Mouse (Mus musculus) heart, embryonic 15.5 days (tissue): ENCODE measurements around the gene Ndufb11. TPM values are rescaled to one million over a fixed set of nuclear protein-coding genes. Genes with fewer than 3 reads are reported as not detected.

Source experiments
- ATAC-seq: fragments of 200-750 bp; cut with Nextera tagmentation; replicated peaks from 2 replicates; pipeline ENCODE4 v1.8.0; 2017; ENCODE audit warnings: low read depth, moderate TSS enrichment; ENCODE audit not compliant: insufficient number of reproducible peaks, insufficient read depth, low FRiP score
- H3K27ac ChIP-seq: fragments of 300-500 bp; sonication (generic); 2 replicates; pipeline ENCODE4 v1.5.1; 2015; ENCODE audit warnings: mild to moderate bottlenecking, inconsistent platforms
- H3K27me3 ChIP-seq: fragments of 300-500 bp; sonication (generic); 2 replicates; pipeline ENCODE4 v1.6.1; 2015; ENCODE audit warnings: inconsistent platforms
- H3K36me3 ChIP-seq: fragments of 300-500 bp; sonication (generic); 2 replicates; pipeline ENCODE4 v1.6.1; 2015; ENCODE audit warnings: mild to moderate bottlenecking, inconsistent platforms
- H3K4me1 ChIP-seq: fragments of 300-500 bp; sonication (generic); replicated peaks from 2 replicates; pipeline ENCODE4 v1.6.1; 2015; ENCODE audit warnings: inconsistent platforms
- H3K4me2 ChIP-seq: fragments of 300-500 bp; sonication (generic); 2 replicates; pipeline ENCODE4 v1.6.1; 2015; ENCODE audit warnings: inconsistent platforms, mild to moderate bottlenecking, moderate library complexity
- H3K4me3 ChIP-seq: fragments of 300-500 bp; sonication (generic); 2 replicates; pipeline ENCODE4 v1.5.1; 2015; ENCODE audit warnings: mild to moderate bottlenecking, inconsistent platforms
- H3K9ac ChIP-seq: fragments of 300-500 bp; sonication (generic); 2 replicates; pipeline ENCODE4 v1.6.1; 2015; ENCODE audit warnings: mild to moderate bottlenecking, inconsistent platforms
- H3K9me3 ChIP-seq: fragments of 300-500 bp; sonication (generic); replicated peaks from 2 replicates; pipeline ENCODE4 v1.6.1; 2016; ENCODE audit warnings: inconsistent platforms
- WGBS: fragments of 180-500 bp; shearing (Covaris S2); methylation state at CpG from one replicate; pipeline ENCODE4 v1.1.7; 2015; ENCODE audit warnings: mixed read lengths; 5-methylcytosine and 5-hydroxymethylcytosine counted together
- polyA plus RNA-seq: library from polyadenylated mRNA; unstranded; fragments of >200 nt; fragmentation: Nextera tagmentation; extraction: Ambion mirVana; gene quantifications from 2 replicates; pipeline ENCODE4 v1.2.1, GENCODE M21; 2015

Ndufb11 gene
- polyA plus RNA-seq, 1 experiment from 2014 or later = 459 TPM

- H3K9ac ChIP-seq = no peak overlapping the region
- no peak for ATAC-seq
- no peak overlapping the region for H3K27ac ChIP-seq
- H3K9me3 ChIP-seq = no peaks in the 10 kb centered on the region
- no peaks in the 10 kb centered on the region for H3K36me3 ChIP-seq
- no peaks in the 10 kb centered on the region for H3K27me3 ChIP-seq
- no peak overlapping the region for H3K4me2 ChIP-seq
- H3K4me1 ChIP-seq = no peaks in the 10 kb centered on the region
- H3K4me3 ChIP-seq = no peak overlapping the region
- WGBS = 82% methylated on average over 4 of the region's 4 CpGs
Observed at GRCm38 (mm10) chrX:20608500-20608899, 8.9 kb downstream of the Ndufb11 start.

DNA sequence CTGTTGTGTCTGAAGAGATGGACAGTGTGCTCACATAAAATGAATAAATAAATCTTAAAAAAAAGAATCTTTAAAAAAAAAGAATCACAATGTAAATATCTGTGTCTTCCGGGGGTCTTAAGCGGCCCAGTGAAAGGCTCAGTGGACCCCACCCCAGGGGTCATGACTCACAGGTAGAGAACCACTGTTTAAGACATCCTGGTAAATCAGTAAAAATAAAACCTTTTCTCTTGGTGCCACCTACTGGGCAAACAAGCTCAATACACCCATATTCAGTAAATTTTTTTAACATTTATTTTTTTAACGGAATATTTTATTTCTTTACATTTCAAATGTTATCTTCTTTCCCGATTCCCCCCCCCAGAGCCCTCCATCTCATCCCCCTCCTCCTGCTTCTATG is 29.5 kb downstream of the Ndufb11 start:
- no peaks in the 10 kb centered on the region for H3K36me3 ChIP-seq
- H3K27me3 ChIP-seq = no peaks in the 10 kb centered on the region
- no peak overlapping the region for H3K4me3 ChIP-seq
- no peak for ATAC-seq
- WGBS = 18% methylated on average over 4 of the region's 4 CpGs
- no peak overlapping the region for H3K4me2 ChIP-seq
- no peaks in the 10 kb centered on the region for H3K9me3 ChIP-seq
- no peak overlapping the region for H3K27ac ChIP-seq
- no peaks in the 10 kb centered on the region for H3K4me1 ChIP-seq
- H3K9ac ChIP-seq = no peak overlapping the region

DNA sequence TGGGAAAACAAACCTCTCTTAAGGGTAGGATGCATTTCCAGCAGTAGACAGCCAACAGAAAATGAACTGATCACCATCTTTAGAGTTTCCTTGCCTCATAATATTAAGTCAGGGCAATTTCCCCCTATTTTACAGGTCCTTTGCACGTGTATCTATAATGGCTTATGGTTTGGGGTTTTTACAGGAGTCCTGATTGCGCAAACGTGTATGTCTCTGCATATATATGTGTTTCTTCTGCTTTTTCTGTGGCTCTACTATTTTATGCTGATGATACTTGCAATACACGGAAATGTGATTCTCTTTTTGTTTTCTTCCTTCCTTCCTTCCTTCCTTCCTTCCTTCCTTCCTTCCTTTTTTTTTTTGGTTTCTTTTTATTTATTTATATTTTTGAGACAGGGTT is 43.5 kb downstream of the Ndufb11 start:
- no peaks in the 10 kb centered on the region for H3K36me3 ChIP-seq
- H3K9me3 ChIP-seq = no peaks in the 10 kb centered on the region
- H3K4me1 ChIP-seq = peaks cover 9% of the 10 kb centered on the region; the same call in 1 of the 2 replicates
- no peaks in the 10 kb centered on the region for H3K27me3 ChIP-seq
- H3K27ac ChIP-seq = no peak overlapping the region
- H3K4me3 ChIP-seq = no peak overlapping the region
- 82% methylated on average over 4 of the region's 4 CpGs for WGBS
- H3K4me2 ChIP-seq = no peak overlapping the region
- no peak for ATAC-seq
- H3K9ac ChIP-seq = no peak overlapping the region

DNA sequence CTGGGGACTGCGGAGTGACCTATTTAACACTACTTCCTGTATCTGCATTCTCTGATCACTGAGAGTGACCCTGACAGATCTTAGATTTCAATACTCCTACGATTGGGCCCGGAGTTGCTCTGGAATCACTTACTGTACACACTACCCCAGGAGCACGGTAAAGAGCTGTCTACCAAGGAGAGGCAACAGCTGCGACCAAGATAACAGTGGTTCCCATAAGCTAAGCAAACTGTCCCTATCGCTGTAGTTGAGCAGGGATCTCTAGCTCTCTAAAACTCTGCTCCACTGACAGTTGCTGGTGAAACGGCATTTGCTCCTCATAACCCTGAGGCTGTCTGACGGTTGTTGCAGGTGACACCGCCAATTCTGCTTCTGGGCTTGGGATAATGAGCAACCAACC is 44.7 kb downstream of the Ndufb11 start:
- H3K9me3 ChIP-seq = no peaks in the 10 kb centered on the region
- H3K27me3 ChIP-seq = no peaks in the 10 kb centered on the region
- H3K4me3 ChIP-seq = no peak overlapping the region
- H3K9ac ChIP-seq = no peak overlapping the region
- no peaks in the 10 kb centered on the region for H3K36me3 ChIP-seq
- no peak overlapping the region for H3K4me2 ChIP-seq
- no peak for ATAC-seq
- no peak overlapping the region for H3K27ac ChIP-seq
- H3K4me1 ChIP-seq = peaks cover 9% of the 10 kb centered on the region; the same call in 1 of the 2 replicates
- WGBS = 55% methylated on average over 9 of the region's 9 CpGs

DNA sequence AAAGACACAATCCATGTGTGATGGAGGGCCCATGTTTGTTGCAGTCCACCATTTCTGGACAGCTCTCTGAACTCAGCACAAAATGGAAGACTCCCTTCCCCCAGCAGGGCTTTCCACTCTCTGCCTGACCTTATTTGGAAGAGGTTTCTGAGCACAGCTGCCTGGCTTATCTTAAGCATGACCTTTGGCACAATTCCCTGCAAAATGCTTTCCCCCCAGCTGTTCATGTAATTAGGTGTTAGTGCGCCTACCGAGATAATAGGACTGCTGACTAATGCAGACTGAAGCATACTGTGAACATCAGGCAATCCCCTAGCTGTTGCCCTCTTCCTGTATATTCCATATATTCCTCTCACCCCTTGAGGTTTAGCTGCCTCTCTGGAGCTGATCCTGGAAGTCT is 46.4 kb downstream of the Ndufb11 start:
- H3K4me3 ChIP-seq = no peak overlapping the region

More for the DNA sequence above, 46.4 kb downstream of the Ndufb11 start:
- Histone ChIP-seq H3K4me2 (no peak overlapping the region), H3K36me3 (no peaks in the 10 kb centered on the region), H3K9ac (no peak overlapping the region), H3K27me3 (no peaks in the 10 kb centered on the region), H3K9me3 (no peaks in the 10 kb centered on the region), H3K4me1 (peaks cover 9% of the 10 kb centered on the region; the same call in 1 of the 2 replicates), H3K27ac (peak overlapping the region; percentile 47; the same call in 1 of the 2 replicates)
- 31% methylated on average over 2 of the region's 2 CpGs for WGBS
- peak; percentile 67; the same call in 1 of the 2 replicates for ATAC-seq

Other genes starting within 250 kb of the Ndufb11 start
- gene Jade3, start 191.9 kb downstream of the Ndufb11 start, polyA plus RNA-seq = 3.2 and 4.0 TPM in 2 replicates
- gene Rgn, start 67.8 kb downstream of the Ndufb11 start, polyA plus RNA-seq = 1.3 and 1.7 TPM in 2 replicates
- gene Rbm10, start 116 bp downstream of the Ndufb11 start, polyA plus RNA-seq = 33.2 and 45.0 TPM in 2 replicates
- gene Uba1, start 40.7 kb upstream of the Ndufb11 start, polyA plus RNA-seq = 140 and 167 TPM in 2 replicates
- 107 and 136 TPM in 2 replicates for gene Cdk16, start 70.3 kb upstream of the Ndufb11 start, polyA plus RNA-seq
- 27.4 and 35.5 TPM in 2 replicates for gene Usp11, start 86.3 kb upstream of the Ndufb11 start, polyA plus RNA-seq
- gene Araf, start 180.2 kb upstream of the Ndufb11 start, polyA plus RNA-seq = 90.0 and 103 TPM in 2 replicates